Mouse (Mus musculus): ENCODE data around the gene Armh2.

DNA sequence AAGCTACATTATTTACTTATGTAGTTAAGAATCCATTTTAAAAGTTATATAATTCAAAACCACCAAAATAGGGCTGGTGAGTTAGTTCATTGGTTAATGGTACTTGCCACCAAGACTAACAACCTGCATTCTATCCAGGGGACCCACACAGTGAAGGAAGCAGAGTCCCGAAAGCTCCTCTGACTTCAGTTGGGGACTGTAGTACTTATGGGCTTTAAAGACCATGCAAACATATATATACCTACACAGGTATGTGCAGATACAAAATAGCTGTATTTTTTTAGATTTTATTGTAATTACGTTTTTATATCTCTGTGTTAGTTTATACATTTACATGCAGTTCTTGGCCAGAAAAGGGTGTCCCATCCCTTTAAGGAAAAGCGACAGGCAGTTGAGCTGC, 15.7 kb downstream of the Armh2 start:
- no peak for TF ChIP-seq POLR2A (IDR thresholded peaks at IDR 0.05; ENCODE audit: control insufficient read depth in 1 of 2, insufficient read depth in 1 of 2, low read depth in 1 of 2, low read length in 2 of 2, poor library complexity in 1 of 2)
- TF ChIP-seq ZNF384 (IDR thresholded peaks at IDR 0.05; ENCODE audit: low read depth, low read length): no peak
- no peak for TF ChIP-seq GATA1 (IDR thresholded peaks at IDR 0.05; ENCODE audit: low read depth, low read length)
- TF ChIP-seq CTCF (IDR thresholded peaks at IDR 0.05 in 2 of 3, conservative IDR thresholded peaks at IDR 0.05 in 1 of 3; ENCODE audit: control insufficient read depth in 1 of 3, insufficient read depth in 1 of 3, low read depth in 2 of 3, low read length in 3 of 3, poor library complexity in 1 of 3, severe bottlenecking in 1 of 3): no peak
- TF ChIP-seq SMC3 (IDR thresholded peaks at IDR 0.05; ENCODE audit: low read depth, low read length): no peak
- no peak for TF ChIP-seq POLR2AphosphoS2 (IDR thresholded peaks at IDR 0.05; ENCODE audit: low read length)
- no peak for TF ChIP-seq EP300 (IDR thresholded peaks at IDR 0.05; ENCODE audit: low read depth in 1 of 2, low read length in 2 of 2)
- TF ChIP-seq MAFK (IDR thresholded peaks at IDR 0.05; ENCODE audit: borderline replicate concordance, low read depth, low read length): no peak
- no peak for TF ChIP-seq RAD21 (IDR thresholded peaks at IDR 0.05; ENCODE audit: low read depth, low read length)
- no peak for TF ChIP-seq HCFC1 (IDR thresholded peaks at IDR 0.05; ENCODE audit: low read depth, low read length)
- no peak for TF ChIP-seq MYB (IDR thresholded peaks at IDR 0.05; ENCODE audit: low read depth, low read length)
- no peak for TF ChIP-seq TBP (IDR thresholded peaks at IDR 0.05; ENCODE audit: low read depth, low read length)
- no peak for TF ChIP-seq MYC (IDR thresholded peaks at IDR 0.05; ENCODE audit: low read depth, low read length)
